Mouse (Mus musculus): ENCODE measurements around the gene BC055324. TPM values are rescaled to one million over a fixed set of nuclear protein-coding genes. Genes with fewer than 3 reads are reported as not detected.

Gene BC055324
- polyA plus RNA-seq, 1 experiment = 10.4 TPM

- H3K27me3 ChIP-seq (ENCODE audit: control insufficient read depth, insufficient read depth, insufficient read length) = no peaks in the 10 kb centered on the region
- H3K79me2 ChIP-seq (ENCODE audit: control insufficient read depth, insufficient read depth) = no peaks in the 10 kb centered on the region
- TF ChIP-seq CEBPB (IDR thresholded peaks at IDR 0.05; ENCODE audit: low read depth) = no peak
- H3K36me3 ChIP-seq (ENCODE audit: control insufficient read depth, insufficient read depth) = peaks cover 67% of the 10 kb centered on the region
- H3K4me3 ChIP-seq (ENCODE audit: insufficient read depth, poor library complexity, severe bottlenecking) = no peak overlapping the region
- no peaks in the 10 kb centered on the region for H3K79me3 ChIP-seq (ENCODE audit: low read depth)
- H3ac ChIP-seq (ENCODE audit: control insufficient read depth, insufficient read length, low read depth) = no peak overlapping the region
Measured at GRCm38 (mm10) chr1:163964008-163964689, 30.4 kb downstream of the BC055324 start.

GRCm38 (mm10) chr1:163958036-163958435 is 36.6 kb downstream of the BC055324 start:
- no peaks in the 10 kb centered on the region for H3K79me2 ChIP-seq (ENCODE audit: control insufficient read depth, insufficient read depth)
- H3K36me3 ChIP-seq (ENCODE audit: control insufficient read depth, insufficient read depth) = peaks cover 90% of the 10 kb centered on the region
- H3K79me3 ChIP-seq (ENCODE audit: low read depth) = no peaks in the 10 kb centered on the region
- no peak overlapping the region for H3ac ChIP-seq (ENCODE audit: control insufficient read depth, insufficient read length, low read depth)
- H3K4me3 ChIP-seq (ENCODE audit: insufficient read depth, poor library complexity, severe bottlenecking) = no peak overlapping the region
- TF ChIP-seq CEBPB (IDR thresholded peaks at IDR 0.05; ENCODE audit: low read depth) = no peak
- TF ChIP-seq MAX (IDR thresholded peaks at IDR 0.05) = no peak
- TF ChIP-seq MYOG (IDR thresholded peaks at IDR 0.05; ENCODE audit: control insufficient read depth, extremely low read depth, insufficient read length) = no peak
- TF ChIP-seq USF1 (IDR thresholded peaks at IDR 0.05; ENCODE audit: low read depth) = no peak
- H3K27me3 ChIP-seq (ENCODE audit: control insufficient read depth, insufficient read depth, insufficient read length) = no peaks in the 10 kb centered on the region

GRCm38 (mm10) chr1:163953396-163953795 is 41.2 kb downstream of the BC055324 start:
- H3K79me2 ChIP-seq (ENCODE audit: control insufficient read depth, insufficient read depth) = no peaks in the 10 kb centered on the region
- no peak overlapping the region for H3ac ChIP-seq (ENCODE audit: control insufficient read depth, insufficient read length, low read depth)
- TF ChIP-seq CEBPB (IDR thresholded peaks at IDR 0.05; ENCODE audit: low read depth) = no peak
- TF ChIP-seq USF1 (IDR thresholded peaks at IDR 0.05; ENCODE audit: low read depth) = no peak
- no peak for TF ChIP-seq CTCF (IDR thresholded peaks at IDR 0.05; ENCODE audit: control insufficient read depth, insufficient read depth, insufficient read length)
- no peak for TF ChIP-seq MAX (IDR thresholded peaks at IDR 0.05)
- TF ChIP-seq MYOG (IDR thresholded peaks at IDR 0.05; ENCODE audit: control insufficient read depth, extremely low read depth, insufficient read length) = no peak
- no peak for TF ChIP-seq FOSL1 (IDR thresholded peaks at IDR 0.05; ENCODE audit: insufficient read depth, low read length, poor library complexity, severe bottlenecking)
- no peak for TF ChIP-seq MYOD1 (IDR thresholded peaks at IDR 0.05; ENCODE audit: control insufficient read depth, insufficient read length, low read depth)
- H3K79me3 ChIP-seq (ENCODE audit: low read depth) = no peaks in the 10 kb centered on the region
- H3K27me3 ChIP-seq (ENCODE audit: control insufficient read depth, insufficient read depth, insufficient read length) = no peaks in the 10 kb centered on the region
- H3K4me3 ChIP-seq (ENCODE audit: insufficient read depth, poor library complexity, severe bottlenecking) = no peak overlapping the region
- H3K36me3 ChIP-seq (ENCODE audit: control insufficient read depth, insufficient read depth) = peaks cover 98% of the 10 kb centered on the region

- Histone ChIP-seq H3K36me3 (ENCODE audit: control insufficient read depth, insufficient read depth) (peaks cover 67% of the 10 kb centered on the region), H3K79me3 (ENCODE audit: low read depth) (no peaks in the 10 kb centered on the region), H3K4me3 (ENCODE audit: insufficient read depth, poor library complexity, severe bottlenecking) (no peak overlapping the region), H3K27me3 (ENCODE audit: control insufficient read depth, insufficient read depth, insufficient read length) (no peaks in the 10 kb centered on the region), H3ac (ENCODE audit: control insufficient read depth, insufficient read length, low read depth) (no peak overlapping the region), H3K79me2 (ENCODE audit: control insufficient read depth, insufficient read depth) (no peaks in the 10 kb centered on the region)
- no peak for TF ChIP-seq MAX (IDR thresholded peaks at IDR 0.05)
Measured at GRCm38 (mm10) chr1:163942056-163942455, 52.5 kb downstream of the BC055324 start.

- Histone ChIP-seq H3K36me3 (ENCODE audit: control insufficient read depth, insufficient read depth) (peaks cover 52% of the 10 kb centered on the region), H3ac (ENCODE audit: control insufficient read depth, insufficient read length, low read depth) (no peak overlapping the region), H3K79me3 (ENCODE audit: low read depth) (peaks cover 10% of the 10 kb centered on the region), H3K27me3 (ENCODE audit: control insufficient read depth, insufficient read depth, insufficient read length) (no peaks in the 10 kb centered on the region), H3K79me2 (ENCODE audit: control insufficient read depth, insufficient read depth) (peaks cover 29% of the 10 kb centered on the region), H3K4me3 (ENCODE audit: insufficient read depth, poor library complexity, severe bottlenecking) (no peak overlapping the region)
- TF ChIP-seq MYOD1 (IDR thresholded peaks at IDR 0.05; ENCODE audit: control insufficient read depth, insufficient read length, low read depth) = no peak
- TF ChIP-seq CTCF (IDR thresholded peaks at IDR 0.05; ENCODE audit: control insufficient read depth, insufficient read depth, insufficient read length) = no peak
Measured at GRCm38 (mm10) chr1:163934591-163934990, 60.0 kb downstream of the BC055324 start.

GRCm38 (mm10) chr1:163931801-163932200 is 62.8 kb downstream of the BC055324 start:
- Histone ChIP-seq H3K27me3 (ENCODE audit: control insufficient read depth, insufficient read depth, insufficient read length) (no peaks in the 10 kb centered on the region), H3K4me3 (ENCODE audit: insufficient read depth, poor library complexity, severe bottlenecking) (no peak overlapping the region), H3K79me2 (ENCODE audit: control insufficient read depth, insufficient read depth) (peaks cover 29% of the 10 kb centered on the region), H3ac (ENCODE audit: control insufficient read depth, insufficient read length, low read depth) (no peak overlapping the region), H3K79me3 (ENCODE audit: low read depth) (peaks cover 10% of the 10 kb centered on the region), H3K36me3 (ENCODE audit: control insufficient read depth, insufficient read depth) (peaks cover 35% of the 10 kb centered on the region)
- TF ChIP-seq USF1 (IDR thresholded peaks at IDR 0.05; ENCODE audit: low read depth) = no peak
- TF ChIP-seq MAX (IDR thresholded peaks at IDR 0.05) = no peak
- TF ChIP-seq MYOG (IDR thresholded peaks at IDR 0.05; ENCODE audit: control insufficient read depth, extremely low read depth, insufficient read length) = no peak
- TF ChIP-seq FOSL1 (IDR thresholded peaks at IDR 0.05; ENCODE audit: insufficient read depth, low read length, poor library complexity, severe bottlenecking) = no peak
- no peak for TF ChIP-seq CTCF (IDR thresholded peaks at IDR 0.05; ENCODE audit: control insufficient read depth, insufficient read depth, insufficient read length)
- no peak for TF ChIP-seq CEBPB (IDR thresholded peaks at IDR 0.05; ENCODE audit: low read depth)
- no peak for TF ChIP-seq MYOD1 (IDR thresholded peaks at IDR 0.05; ENCODE audit: control insufficient read depth, insufficient read length, low read depth)
